Mouse (Mus musculus): ENCODE results near the gene Gmeb1. TPM values are rescaled to one million over a fixed set of nuclear protein-coding genes. Genes with fewer than 3 reads are reported as not detected.

The Gmeb1 gene
- polyA plus RNA-seq (2012; rRNA removed) (6.3 and 8.1 TPM in 2 replicates), polyA plus RNA-seq (2014; fragmentation: Nextera tagmentation; extraction: Ambion mirVana) (9.9 and 12.2 TPM in 2 replicates)

DNA sequence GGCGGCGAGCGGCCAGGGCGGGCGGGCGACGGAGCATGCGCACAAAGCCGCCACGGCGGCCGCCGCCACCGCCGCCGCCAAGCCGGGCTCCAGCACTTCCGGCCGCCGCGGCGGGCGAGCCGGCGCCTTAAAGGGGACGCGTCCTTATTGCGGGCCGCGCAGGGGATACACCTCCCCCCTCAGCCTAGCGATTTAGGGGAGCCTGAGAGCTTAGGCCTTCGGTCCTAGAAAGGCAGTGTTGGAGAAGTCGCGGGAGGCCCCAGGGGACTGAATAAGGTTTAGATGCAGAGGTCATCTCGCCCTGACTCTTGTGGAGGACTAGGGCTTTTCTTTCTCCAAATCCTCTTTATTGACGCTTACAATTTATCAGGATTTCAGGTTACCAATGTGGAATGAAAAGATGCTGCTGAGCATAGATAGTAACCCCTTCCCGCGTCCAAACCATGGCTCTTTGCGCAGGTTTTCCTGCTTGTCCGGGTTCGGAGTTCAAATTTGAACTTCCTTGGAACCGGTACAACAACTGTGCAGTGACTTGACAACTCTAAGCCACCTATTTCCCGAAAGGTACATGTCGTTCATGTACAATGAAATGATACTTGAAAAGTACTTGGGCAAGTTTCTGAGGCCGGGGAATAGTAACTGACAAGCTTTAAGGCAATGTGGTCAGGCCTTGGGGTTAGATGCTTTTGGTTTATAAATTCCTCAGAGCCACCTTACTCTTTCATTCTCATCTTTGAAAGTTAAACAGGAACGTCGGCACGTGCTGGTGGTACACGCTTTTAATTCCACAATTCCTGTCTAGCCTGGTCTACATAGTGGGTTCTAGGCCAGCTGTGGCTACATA is at the start of gene Gmeb1:
TSS of gene Gmeb1 (minus strand) at position 89 of the 844 bp plus-strand sequence.
- no peak for TF ChIP-seq CTCF (IDR thresholded peaks at IDR 0.05; ENCODE audit: low read depth)
- Histone ChIP-seq H3K9me3 (ENCODE audit: control insufficient read depth, low read length) (no peaks in the 10 kb centered on the region), H3K36me3 (replicated peaks; ENCODE audit: control insufficient read depth, insufficient read depth, low read depth) (no peaks in the 10 kb centered on the region), H3K4me3 (ENCODE audit: insufficient read depth in 1 of 2, low read depth in 2 of 2, low read length in 2 of 2) (peak within 1 kb of the TSS; percentile 85 to 93), H3K27ac (peak within 1 kb of the TSS; percentile 85), H3K4me2 (ENCODE audit: low read depth) (peak within 1 kb of the TSS; percentile 85), H3K4me1 (replicated peaks; ENCODE audit: control insufficient read depth in 2 of 2, insufficient read depth in 2 of 2, low read length in 1 of 2) (peaks cover 14 to 26% of the 10 kb centered on the region in 2 experiments), H3K27me3 (ENCODE audit: control insufficient read depth, insufficient read depth, low read length) (no peaks in the 10 kb centered on the region), H3K9ac (replicated peaks) (peak within 1 kb of the TSS; percentile 99)
- ATAC-seq (ENCODE audit: insufficient read depth) (peak; percentile 87), DNase-seq (ENCODE audit: low read depth in 3 of 3, low spot score in 3 of 3) (peak in 1 of 3 experiments; percentile 62)
- 10% methylated on average over 43 of the region's 49 CpGs for WGBS (ENCODE audit: insufficient replicate concordance)

DNA sequence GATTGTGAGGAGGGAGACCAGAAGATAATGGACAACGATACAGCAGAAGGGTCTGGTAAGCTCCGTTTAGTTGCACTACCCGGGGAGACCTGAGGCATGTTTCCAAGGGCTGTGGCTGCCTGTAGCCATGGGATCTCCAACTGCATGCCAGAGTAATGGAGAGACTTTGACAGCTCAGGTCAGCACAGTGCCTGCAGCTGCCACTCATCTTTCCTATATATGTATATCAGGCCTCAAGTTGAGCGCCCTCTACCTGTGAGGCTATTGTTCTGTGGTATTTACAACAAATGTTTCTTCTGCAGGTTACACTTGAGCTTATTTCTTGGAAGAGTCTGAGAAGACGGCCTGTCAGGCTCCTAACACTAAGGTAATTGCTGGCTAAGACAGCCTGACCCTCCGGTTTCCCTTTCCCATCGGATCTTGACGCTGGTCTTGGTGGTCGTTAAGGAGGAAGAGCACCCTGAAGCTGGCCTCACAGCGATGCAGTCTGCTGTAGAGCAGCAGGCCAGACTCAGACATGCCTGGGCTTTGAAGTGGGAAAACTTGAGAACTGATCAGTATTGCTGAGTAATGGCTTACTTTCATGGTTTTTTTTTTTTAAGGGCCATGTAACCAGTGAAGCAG is 48.6 kb upstream of the Gmeb1 start:
- Histone ChIP-seq H3K4me1 (replicated peaks; ENCODE audit: control insufficient read depth in 2 of 2, insufficient read depth in 2 of 2, low read length in 1 of 2) (peaks cover 3 to 19% of the 10 kb centered on the region in 2 experiments; a peak in 3 of 4 replicates), H3K9me3 (ENCODE audit: control insufficient read depth, low read length) (no peaks in the 10 kb centered on the region), H3K27ac (peak overlapping the region; percentile 75), H3K36me3 (replicated peaks; ENCODE audit: control insufficient read depth, insufficient read depth, low read depth) (peaks cover 20% of the 10 kb centered on the region), H3K9ac (replicated peaks) (peak overlapping the region; percentile 88), H3K4me2 (ENCODE audit: low read depth) (peak overlapping the region; percentile 72), H3K4me3 (ENCODE audit: insufficient read depth in 1 of 2, low read depth in 2 of 2, low read length in 2 of 2) (peak overlapping the region; percentile 79 to 86), H3K27me3 (ENCODE audit: control insufficient read depth, insufficient read depth, low read length) (no peaks in the 10 kb centered on the region)
- WGBS (ENCODE audit: insufficient replicate concordance), result 16% methylated on average over 10 of the region's 10 CpGs
- DNase-seq (ENCODE audit: low read depth in 3 of 3, low spot score in 3 of 3) (peak; percentile 52 to 64 (median 54)), ATAC-seq (ENCODE audit: insufficient read depth) (peak; percentile 34)
- TF ChIP-seq CTCF (IDR thresholded peaks at IDR 0.05; ENCODE audit: low read depth) (peak; percentile 82), EP300 (IDR thresholded peaks at IDR 0.05; ENCODE audit: low read depth) (no peak)

DNA sequence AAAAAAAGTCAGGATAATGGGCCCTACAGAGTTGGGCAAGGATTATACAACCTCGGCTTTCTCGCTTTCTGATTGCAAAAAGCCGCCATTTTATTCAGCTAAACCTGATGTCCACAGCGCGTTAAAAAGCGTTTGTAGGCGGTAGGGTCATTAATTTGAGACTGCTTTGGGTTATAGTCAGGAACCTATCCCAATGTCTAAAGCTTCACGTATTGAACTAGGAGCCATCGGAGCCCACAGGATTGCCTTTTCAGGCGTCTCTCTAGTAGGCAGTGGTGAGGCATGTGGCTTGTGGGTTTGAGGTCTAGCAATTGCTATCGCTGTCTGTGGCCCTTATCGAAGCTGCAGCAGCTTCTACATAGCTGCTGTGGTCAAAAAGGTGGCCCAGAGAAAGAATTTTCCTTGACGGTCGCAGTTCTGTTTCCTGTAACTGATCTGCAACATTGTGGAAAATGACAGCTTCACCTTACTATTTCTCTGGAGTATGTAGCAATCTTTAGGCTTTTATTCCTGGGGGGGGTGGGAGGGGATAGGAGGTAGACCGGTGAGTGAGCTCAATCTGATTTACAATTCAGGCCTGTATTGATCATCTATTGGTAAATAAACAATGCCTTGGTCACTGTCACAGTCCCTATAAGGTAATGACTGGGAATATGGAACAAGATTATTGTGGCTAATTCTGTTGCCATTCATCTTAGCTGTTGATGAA is 47.9 kb upstream of the Gmeb1 start:
- DNase-seq (ENCODE audit: low read depth in 3 of 3, low spot score in 3 of 3), result peak in 2 of 3 experiments; percentile 42 to 44
- no peak for ATAC-seq (ENCODE audit: insufficient read depth)
- TF ChIP-seq EP300 (IDR thresholded peaks at IDR 0.05; ENCODE audit: low read depth), result 0 out of 2 replicates have a peak, but pooled peaks have one; percentile 14
- TF ChIP-seq CTCF (IDR thresholded peaks at IDR 0.05; ENCODE audit: low read depth), result peak; percentile 14; the same call in 1 of the 2 replicates
- Histone ChIP-seq H3K4me3 (ENCODE audit: insufficient read depth in 1 of 2, low read depth in 2 of 2, low read length in 2 of 2) (peak overlapping the region; percentile 79 to 86), H3K9ac (replicated peaks) (peak overlapping the region; percentile 88), H3K36me3 (replicated peaks; ENCODE audit: control insufficient read depth, insufficient read depth, low read depth) (peaks cover 20% of the 10 kb centered on the region), H3K4me1 (replicated peaks; ENCODE audit: control insufficient read depth in 2 of 2, insufficient read depth in 2 of 2, low read length in 1 of 2) (peaks cover 3 to 20% of the 10 kb centered on the region in 2 experiments; a peak in 3 of 4 replicates), H3K27me3 (ENCODE audit: control insufficient read depth, insufficient read depth, low read length) (no peaks in the 10 kb centered on the region), H3K9me3 (ENCODE audit: control insufficient read depth, low read length) (no peaks in the 10 kb centered on the region), H3K4me2 (ENCODE audit: low read depth) (peak overlapping the region; percentile 72), H3K27ac (peak overlapping the region; percentile 75)
- WGBS (ENCODE audit: insufficient replicate concordance), result under 1% methylated on average over 15 of the region's 15 CpGs

DNA sequence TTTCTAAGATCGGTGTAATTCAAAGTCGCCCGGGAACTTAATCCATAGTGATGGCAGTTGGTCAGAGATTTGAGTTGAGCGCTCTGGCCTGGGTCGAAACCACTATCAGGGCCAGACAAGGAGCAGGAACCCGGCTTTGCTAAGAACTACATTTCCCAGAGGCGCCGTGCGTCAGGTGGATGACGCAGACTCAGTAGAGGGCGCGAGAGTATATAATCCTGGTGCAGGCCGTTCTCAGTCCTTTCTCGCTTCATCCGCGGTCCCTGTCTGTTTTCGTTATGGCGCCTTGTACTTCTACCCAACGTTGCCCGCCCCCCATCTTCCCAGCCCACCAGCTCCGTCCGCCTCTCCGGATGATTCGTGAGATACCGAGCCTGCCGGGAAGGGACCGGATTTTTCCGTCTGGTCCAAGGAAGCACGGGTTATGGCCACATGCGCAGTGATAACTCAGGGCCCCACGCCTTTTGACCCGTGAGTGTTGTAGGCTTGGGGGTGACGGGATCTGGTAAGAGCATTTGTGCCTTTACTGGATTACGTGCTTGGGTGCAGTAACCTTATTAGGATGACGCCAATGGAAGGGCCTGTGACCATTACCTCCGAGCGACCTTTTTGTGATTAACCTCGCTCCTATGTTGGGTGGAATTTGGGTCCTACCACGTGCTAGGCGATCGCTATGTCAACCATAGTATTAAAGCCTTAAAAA is 47.2 kb upstream of the Gmeb1 start:
- TF ChIP-seq EP300 (IDR thresholded peaks at IDR 0.05; ENCODE audit: low read depth), result peak; percentile 44
- TF ChIP-seq CTCF (IDR thresholded peaks at IDR 0.05; ENCODE audit: low read depth), result 0 out of 2 replicates have a peak, but pooled peaks have one; percentile 21
- Histone ChIP-seq H3K4me3 (ENCODE audit: insufficient read depth in 1 of 2, low read depth in 2 of 2, low read length in 2 of 2) (peak overlapping the region; percentile 79 to 86), H3K27ac (peak overlapping the region; percentile 75), H3K4me1 (replicated peaks; ENCODE audit: control insufficient read depth in 2 of 2, insufficient read depth in 2 of 2, low read length in 1 of 2) (peaks cover 3 to 22% of the 10 kb centered on the region in 2 experiments; a peak in 3 of 4 replicates), H3K4me2 (ENCODE audit: low read depth) (peak overlapping the region; percentile 72), H3K9ac (replicated peaks) (peak overlapping the region; percentile 88), H3K36me3 (replicated peaks; ENCODE audit: control insufficient read depth, insufficient read depth, low read depth) (peaks cover 20% of the 10 kb centered on the region), H3K27me3 (ENCODE audit: control insufficient read depth, insufficient read depth, low read length) (no peaks in the 10 kb centered on the region), H3K9me3 (ENCODE audit: control insufficient read depth, low read length) (no peaks in the 10 kb centered on the region)
- DNase-seq (ENCODE audit: low read depth in 3 of 3, low spot score in 3 of 3) (peak; percentile 80 to 86 (median 81)), ATAC-seq (ENCODE audit: insufficient read depth) (peak; percentile 83)
- WGBS (ENCODE audit: insufficient replicate concordance), result under 1% methylated on average over 41 of the region's 41 CpGs

Data from liver, embryonic 14.5 days (tissue).